ENCODE assay signal across 8 mouse cellular contexts in genomic region chr9:108341801-108342200, GRCm38 (mm10). TPM values are rescaled to one million over a fixed set of nuclear protein-coding genes. Genes with fewer than 3 reads are reported as not detected.
DNase-seq lines count a peak whose midpoint lies in the region; ATAC-seq and TF ChIP-seq lines count a peak whose summit lies in the region.

No protein-coding gene starts in this region.

- TF ChIP-seq POLR2A in small intestine, adult 2 months (IDR thresholded peaks at IDR 0.05; ENCODE audit: low read depth, low read length): no peak

- DNase-seq in adrenal gland, adult (ENCODE audit: inconsistent age in 2 of 2, low spot score in 1 of 2): peak; percentile 47 to 77
- DNase-seq in adrenal gland, postnatal 4 days (ENCODE audit: low spot score in 2 of 2): no peak
- no peak for DNase-seq in urinary bladder, adult 18-20 months (ENCODE audit: low spot score in 2 of 2)
- no peak for DNase-seq in left cerebral cortex, adult 11 months (ENCODE audit: low spot score)

- TF ChIP-seq CTCF in small intestine, adult 2 months (IDR thresholded peaks at IDR 0.05; ENCODE audit: extremely low read depth, insufficient read length, insufficient replicate concordance, low read depth, low read length): no peak

- H3K27ac ChIP-seq in neural tube, embryonic 13.5 days (replicated peaks): no peak overlapping the region
- H3K27ac ChIP-seq in neural tube, embryonic 15.5 days (replicated peaks): no peak overlapping the region
- peak overlapping the region; percentile 7; the same call in 1 of the 2 replicates for H3K27ac ChIP-seq in kidney, embryonic 14.5 days (ENCODE audit: low read depth, low read length)
- peak overlapping the region; percentile 98 for H3K27ac ChIP-seq in small intestine, adult 2 months (ENCODE audit: insufficient read depth, low read depth, low read length)

- 0 out of 2 replicates have a peak overlapping the region, but pooled peaks have one; percentile 3 for H3K4me2 ChIP-seq in neural tube, embryonic 13.5 days
- no peak overlapping the region for H3K4me2 ChIP-seq in neural tube, embryonic 15.5 days
- no peak overlapping the region for H3K4me2 ChIP-seq in kidney, embryonic 14.5 days (replicated peaks; ENCODE audit: low read depth, low read length)

- H3K4me1 ChIP-seq in neural tube, embryonic 13.5 days (replicated peaks): peaks cover 39% of the 10 kb centered on the region
- H3K4me1 ChIP-seq in neural tube, embryonic 15.5 days: peaks cover 37% of the 10 kb centered on the region
- peaks cover 18% of the 10 kb centered on the region for H3K4me1 ChIP-seq in kidney, embryonic 14.5 days (ENCODE audit: control insufficient read depth, insufficient read depth, low read length)
- peaks cover 28% of the 10 kb centered on the region; the same call in 1 of the 2 replicates for H3K4me1 ChIP-seq in small intestine, adult 2 months (ENCODE audit: control insufficient read depth, insufficient read depth, insufficient read length, low read length)

- no peak overlapping the region for H3K4me3 ChIP-seq in neural tube, embryonic 13.5 days
- no peak overlapping the region for H3K4me3 ChIP-seq in neural tube, embryonic 15.5 days (replicated peaks)
- H3K4me3 ChIP-seq in kidney, embryonic 14.5 days (ENCODE audit: low read length): no peak overlapping the region
- H3K4me3 ChIP-seq in small intestine, adult 2 months (ENCODE audit: low read depth, low read length): no peak overlapping the region

- H3K9me3 ChIP-seq in neural tube, embryonic 13.5 days: no peaks in the 10 kb centered on the region
- H3K9me3 ChIP-seq in neural tube, embryonic 15.5 days (replicated peaks): no peaks in the 10 kb centered on the region
- H3K9me3 ChIP-seq in kidney, embryonic 14.5 days (ENCODE audit: control insufficient read depth, low read length): no peaks in the 10 kb centered on the region

- H3K36me3 ChIP-seq in neural tube, embryonic 13.5 days: 0 out of 2 replicates have a peak, but pooled peaks cover 5% of the 10 kb centered on the region
- no peaks in the 10 kb centered on the region; the same call in 1 of the 2 replicates for H3K36me3 ChIP-seq in neural tube, embryonic 15.5 days
- peaks cover 5% of the 10 kb centered on the region; the same call in 1 of the 2 replicates for H3K36me3 ChIP-seq in kidney, embryonic 14.5 days (ENCODE audit: control insufficient read depth, insufficient read depth, low read length)
- peaks cover 3% of the 10 kb centered on the region for H3K36me3 ChIP-seq in small intestine, adult 2 months (ENCODE audit: control insufficient read depth, insufficient read depth, low read length)

- ATAC-seq in neural tube, embryonic 13.5 days (ENCODE audit: low read depth): no peak
- ATAC-seq in neural tube, embryonic 15.5 days (ENCODE audit: low FRiP score): no peak
- no peak for ATAC-seq in kidney, embryonic 14.5 days (ENCODE audit: low FRiP score, low TSS enrichment)

- H3K27me3 ChIP-seq in neural tube, embryonic 13.5 days: no peaks in the 10 kb centered on the region
- H3K27me3 ChIP-seq in neural tube, embryonic 15.5 days (replicated peaks): no peaks in the 10 kb centered on the region
- no peaks in the 10 kb centered on the region for H3K27me3 ChIP-seq in kidney, embryonic 14.5 days (ENCODE audit: control insufficient read depth, insufficient read depth, low read length)
- H3K27me3 ChIP-seq in small intestine, adult 2 months (ENCODE audit: control insufficient read depth, insufficient read depth, low read length): no peaks in the 10 kb centered on the region

- 0 out of 2 replicates have a peak overlapping the region, but pooled peaks have one; percentile 95 for H3K9ac ChIP-seq in neural tube, embryonic 13.5 days
- no peak overlapping the region for H3K9ac ChIP-seq in neural tube, embryonic 15.5 days (replicated peaks)
- H3K9ac ChIP-seq in kidney, embryonic 14.5 days (ENCODE audit: low read depth, low read length): no peak overlapping the region

RNA-seq across cellular contexts. Expression of gene Gpx1, which starts 3.1 kb away (rescaled TPM):
- 100 to 1,000 TPM; 473 to 481 TPM for total RNA-seq in adrenal gland, postnatal 4 days (2021)
- 548 and 562 TPM in 2 replicates for polyA plus RNA-seq in neural tube, embryonic 13.5 days (2015; fragmentation: Nextera tagmentation; extraction: Ambion mirVana)
- 460 and 559 TPM in 2 replicates for polyA plus RNA-seq in neural tube, embryonic 15.5 days (2015; fragmentation: Nextera tagmentation; extraction: Ambion mirVana)
- 654 and 725 TPM in 2 replicates for polyA plus RNA-seq in kidney, embryonic 14.5 days (2014; fragmentation: Nextera tagmentation; extraction: Ambion mirVana)
- 1,021 and 1,249 TPM in 2 replicates for polyA plus RNA-seq in small intestine, adult 2 months (2012; rRNA removed)

RNA-seq across cellular contexts. Expression of gene Usp4, which starts 5.9 kb away (rescaled TPM):
- total RNA-seq in adrenal gland, postnatal 4 days (2021): 100 to 1,000 TPM; 119 to 123 TPM
- 121 and 129 TPM in 2 replicates for polyA plus RNA-seq in neural tube, embryonic 13.5 days (2015; fragmentation: Nextera tagmentation; extraction: Ambion mirVana)
- polyA plus RNA-seq in neural tube, embryonic 15.5 days (2015; fragmentation: Nextera tagmentation; extraction: Ambion mirVana): 110 and 111 TPM in 2 replicates
- polyA plus RNA-seq in kidney, embryonic 14.5 days (2014; fragmentation: Nextera tagmentation; extraction: Ambion mirVana): 62.1 and 114 TPM in 2 replicates
- 26.6 and 66.3 TPM in 2 replicates for polyA plus RNA-seq in small intestine, adult 2 months (2012; rRNA removed)

RNA-seq across cellular contexts. Expression of gene Tcta, which starts 35.8 kb away (rescaled TPM):
- total RNA-seq in adrenal gland, postnatal 4 days (2021): 10 to 100 TPM; 32.7 to 36.7 TPM
- polyA plus RNA-seq in neural tube, embryonic 13.5 days (2015; fragmentation: Nextera tagmentation; extraction: Ambion mirVana): 51.9 and 62.2 TPM in 2 replicates
- 49.2 and 52.0 TPM in 2 replicates for polyA plus RNA-seq in neural tube, embryonic 15.5 days (2015; fragmentation: Nextera tagmentation; extraction: Ambion mirVana)
- 26.6 and 27.8 TPM in 2 replicates for polyA plus RNA-seq in kidney, embryonic 14.5 days (2014; fragmentation: Nextera tagmentation; extraction: Ambion mirVana)
- polyA plus RNA-seq in small intestine, adult 2 months (2012; rRNA removed): 19.0 and 36.7 TPM in 2 replicates

RNA-seq across cellular contexts. Expression of gene Rhoa, which starts 35.9 kb away (rescaled TPM):
- 100 to 1,000 TPM; 357 to 360 TPM for total RNA-seq in adrenal gland, postnatal 4 days (2021)
- polyA plus RNA-seq in neural tube, embryonic 13.5 days (2015; fragmentation: Nextera tagmentation; extraction: Ambion mirVana): 309 and 338 TPM in 2 replicates
- 261 and 304 TPM in 2 replicates for polyA plus RNA-seq in neural tube, embryonic 15.5 days (2015; fragmentation: Nextera tagmentation; extraction: Ambion mirVana)
- 317 and 358 TPM in 2 replicates for polyA plus RNA-seq in kidney, embryonic 14.5 days (2014; fragmentation: Nextera tagmentation; extraction: Ambion mirVana)
- 30.5 and 70.2 TPM in 2 replicates for polyA plus RNA-seq in small intestine, adult 2 months (2012; rRNA removed)

RNA-seq across cellular contexts. Expression of gene Amt, which starts 45.1 kb away (rescaled TPM):
- 10 to 100 TPM in 1 of 2 experiments, 1 to 10 TPM in 1; 9.5 to 10.8 TPM for total RNA-seq in adrenal gland, postnatal 4 days (2021)
- 29.1 and 30.6 TPM in 2 replicates for polyA plus RNA-seq in neural tube, embryonic 13.5 days (2015; fragmentation: Nextera tagmentation; extraction: Ambion mirVana)
- 24.2 and 30.5 TPM in 2 replicates for polyA plus RNA-seq in neural tube, embryonic 15.5 days (2015; fragmentation: Nextera tagmentation; extraction: Ambion mirVana)
- 30.8 and 35.1 TPM in 2 replicates for polyA plus RNA-seq in kidney, embryonic 14.5 days (2014; fragmentation: Nextera tagmentation; extraction: Ambion mirVana)
- polyA plus RNA-seq in small intestine, adult 2 months (2012; rRNA removed): 1.4 and 1.9 TPM in 2 replicates

Comparison
In these comparisons a context has a peak if more than half of its experiments do, and no peak if none do; other contexts are left out.
1. DNase-seq: peak in adrenal gland, adult (2 of 2); none in adrenal gland, postnatal 4 days (0 of 2), urinary bladder, adult 18-20 months (0 of 2) and left cerebral cortex, adult 11 months (single experiment).
2. H3K27ac ChIP-seq: peak in kidney, embryonic 14.5 days (single experiment) and small intestine, adult 2 months (single experiment); none in neural tube, embryonic 13.5 days (single experiment) and neural tube, embryonic 15.5 days (single experiment).